Mouse (Mus musculus): ENCODE results near the gene Vsig2. TPM values are rescaled to one million over a fixed set of nuclear protein-coding genes. Genes with fewer than 3 reads are reported as not detected.

The Vsig2 gene
- polyA plus RNA-seq, 1 experiment: not detected

DNA sequence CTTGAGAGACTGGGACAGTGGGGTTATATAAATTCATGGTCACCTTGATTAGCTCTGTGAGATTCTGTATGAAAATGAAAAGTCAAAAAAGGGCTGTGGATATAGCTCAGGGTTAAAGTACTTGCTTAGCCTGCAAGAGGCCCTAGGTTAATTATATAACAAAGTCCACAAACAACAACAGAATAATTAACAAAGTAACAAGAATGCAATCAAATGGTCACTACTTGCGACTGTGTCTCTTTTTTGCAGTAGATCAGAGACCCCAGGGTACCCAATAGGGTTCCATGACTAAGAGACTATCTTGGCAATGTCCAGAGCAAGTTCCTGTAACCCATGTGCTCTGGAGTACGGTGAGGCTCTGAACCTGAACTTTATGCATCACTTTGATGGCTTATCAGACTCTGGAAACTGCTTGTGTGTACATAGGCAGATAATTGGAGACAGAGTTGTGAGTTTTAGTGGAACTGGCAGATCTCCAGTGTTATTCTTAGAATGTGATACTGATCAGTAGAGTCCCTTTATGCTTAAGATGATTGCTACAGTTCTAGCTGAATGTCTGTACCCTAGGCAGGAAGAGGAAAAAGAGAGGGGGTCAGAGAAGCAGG lies 30.3 kb downstream of the Vsig2 start:
- TF ChIP-seq TAL1 (IDR thresholded peaks at IDR 0.05; ENCODE audit: low read length) (no peak), GATA1 (IDR thresholded peaks at IDR 0.05; ENCODE audit: low read length) (no peak)
- Histone ChIP-seq H3K36me3 (ENCODE audit: control insufficient read depth) (no peaks in the 10 kb centered on the region), H3K9me3 (ENCODE audit: control insufficient read depth, low read length) (no peaks in the 10 kb centered on the region), H3K27me3 (ENCODE audit: control insufficient read depth) (no peaks in the 10 kb centered on the region), H3K4me3 (replicated peaks) (no peak overlapping the region), H3K4me1 (ENCODE audit: control insufficient read depth) (peaks cover 63% of the 10 kb centered on the region)

DNA sequence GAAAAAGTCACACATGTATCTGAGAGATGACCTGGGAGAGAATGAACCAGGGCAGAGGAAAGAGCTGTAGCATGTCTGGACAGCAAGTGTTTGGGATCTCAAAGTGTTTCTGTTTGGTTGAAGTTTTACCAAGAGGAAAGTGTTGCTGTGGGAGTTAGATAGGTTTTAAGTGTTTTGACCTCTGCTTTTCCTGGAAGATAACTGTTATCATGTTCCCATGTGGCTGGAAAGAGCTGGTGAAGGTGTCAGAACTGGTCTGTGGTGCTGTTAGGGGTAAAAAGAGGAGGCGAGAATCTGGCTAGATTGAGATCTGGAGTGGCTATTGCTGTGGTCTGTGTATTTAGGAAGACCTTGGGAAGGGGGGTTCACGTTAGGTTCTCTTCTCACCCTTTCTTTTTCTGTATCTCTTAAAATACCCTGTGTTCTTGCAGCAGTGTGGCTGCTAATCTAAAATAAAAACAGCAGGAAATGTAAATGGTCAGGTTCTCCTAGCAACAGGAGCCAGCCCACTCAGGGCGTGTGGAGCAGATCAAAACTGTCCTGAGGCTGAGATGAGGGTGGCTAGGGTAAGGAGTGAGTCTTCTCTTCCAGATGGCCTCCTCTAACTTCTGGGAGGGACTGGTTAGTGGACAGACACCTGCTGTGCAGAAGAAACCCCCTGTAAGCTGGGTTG lies 33.3 kb downstream of the Vsig2 start:
- TF ChIP-seq TAL1 (IDR thresholded peaks at IDR 0.05; ENCODE audit: low read length): no peak
- TF ChIP-seq GATA1 (IDR thresholded peaks at IDR 0.05; ENCODE audit: low read length): no peak
- Histone ChIP-seq H3K9me3 (ENCODE audit: control insufficient read depth, low read length) (no peaks in the 10 kb centered on the region), H3K4me3 (replicated peaks) (no peak overlapping the region), H3K27me3 (ENCODE audit: control insufficient read depth) (no peaks in the 10 kb centered on the region; the same call in 1 of the 2 replicates), H3K36me3 (ENCODE audit: control insufficient read depth) (no peaks in the 10 kb centered on the region), H3K4me1 (ENCODE audit: control insufficient read depth) (peaks cover 48% of the 10 kb centered on the region)

GRCm38 (mm10) chr9:37576436-37576930 lies 37.4 kb downstream of the Vsig2 start:
- no peaks in the 10 kb centered on the region for H3K9me3 ChIP-seq (ENCODE audit: control insufficient read depth, low read length)
- peaks cover 16% of the 10 kb centered on the region for H3K4me1 ChIP-seq (ENCODE audit: control insufficient read depth)
- H3K36me3 ChIP-seq (ENCODE audit: control insufficient read depth): no peaks in the 10 kb centered on the region
- TF ChIP-seq GATA1 (IDR thresholded peaks at IDR 0.05; ENCODE audit: low read length) (no peak), TAL1 (IDR thresholded peaks at IDR 0.05; ENCODE audit: low read length) (no peak)
- H3K27me3 ChIP-seq (ENCODE audit: control insufficient read depth): no peaks in the 10 kb centered on the region; the same call in 1 of the 2 replicates
- no peak overlapping the region for H3K4me3 ChIP-seq (replicated peaks)

DNA sequence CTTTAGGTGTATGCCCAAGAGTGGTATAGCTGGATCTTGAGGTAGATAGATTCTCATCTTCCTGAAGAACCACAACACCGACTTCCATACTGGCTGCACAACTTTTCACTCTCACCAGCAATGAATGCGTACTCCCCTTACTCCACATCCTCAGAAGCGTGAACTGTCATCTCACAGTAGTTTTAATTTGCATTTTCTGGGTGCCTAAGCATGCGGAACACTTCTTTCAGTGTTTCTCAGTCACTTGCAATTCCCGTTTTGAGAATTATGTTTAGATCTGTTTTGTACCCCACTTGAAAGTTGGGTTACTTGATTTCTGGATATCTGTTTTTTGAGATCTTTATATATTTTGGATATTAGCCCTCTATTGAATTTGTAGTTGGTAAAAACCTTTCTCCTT lies 44.5 kb downstream of the Vsig2 start:
- TF ChIP-seq TAL1 (IDR thresholded peaks at IDR 0.05; ENCODE audit: low read length) (no peak), GATA1 (IDR thresholded peaks at IDR 0.05; ENCODE audit: low read length) (no peak)
- Histone ChIP-seq H3K36me3 (ENCODE audit: control insufficient read depth) (no peaks in the 10 kb centered on the region), H3K9me3 (ENCODE audit: control insufficient read depth, low read length) (no peaks in the 10 kb centered on the region), H3K4me3 (replicated peaks) (no peak overlapping the region), H3K4me1 (ENCODE audit: control insufficient read depth) (no peaks in the 10 kb centered on the region; the same call in 1 of the 2 replicates), H3K27me3 (ENCODE audit: control insufficient read depth) (no peaks in the 10 kb centered on the region)

DNA sequence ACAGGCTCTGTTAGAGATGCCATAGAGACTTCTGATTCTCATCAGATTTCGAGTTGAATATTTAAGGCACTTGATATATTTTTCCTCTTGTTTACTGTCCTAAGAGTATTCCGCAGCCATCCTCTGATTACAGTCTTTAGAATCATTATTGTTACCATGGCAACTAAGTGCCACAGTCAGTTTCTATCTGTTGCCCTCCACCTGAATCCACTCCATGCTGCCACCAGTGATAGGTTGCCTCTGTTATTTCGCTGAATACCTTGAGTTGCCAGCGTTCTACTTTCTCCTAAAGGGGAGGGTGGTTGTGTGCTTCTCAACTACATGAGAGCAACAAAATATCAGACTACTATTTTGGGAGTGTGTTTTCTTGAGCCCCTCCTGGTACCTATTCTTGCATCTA lies 47.7 kb downstream of the Vsig2 start:
- TF ChIP-seq GATA1 (IDR thresholded peaks at IDR 0.05; ENCODE audit: low read length) (no peak), TAL1 (IDR thresholded peaks at IDR 0.05; ENCODE audit: low read length) (no peak)
- Histone ChIP-seq H3K9me3 (ENCODE audit: control insufficient read depth, low read length) (no peaks in the 10 kb centered on the region; the same call in 1 of the 2 replicates), H3K4me1 (ENCODE audit: control insufficient read depth) (peaks cover 2% of the 10 kb centered on the region), H3K4me3 (replicated peaks) (no peak overlapping the region), H3K36me3 (ENCODE audit: control insufficient read depth) (no peaks in the 10 kb centered on the region), H3K27me3 (ENCODE audit: control insufficient read depth) (no peaks in the 10 kb centered on the region)

DNA sequence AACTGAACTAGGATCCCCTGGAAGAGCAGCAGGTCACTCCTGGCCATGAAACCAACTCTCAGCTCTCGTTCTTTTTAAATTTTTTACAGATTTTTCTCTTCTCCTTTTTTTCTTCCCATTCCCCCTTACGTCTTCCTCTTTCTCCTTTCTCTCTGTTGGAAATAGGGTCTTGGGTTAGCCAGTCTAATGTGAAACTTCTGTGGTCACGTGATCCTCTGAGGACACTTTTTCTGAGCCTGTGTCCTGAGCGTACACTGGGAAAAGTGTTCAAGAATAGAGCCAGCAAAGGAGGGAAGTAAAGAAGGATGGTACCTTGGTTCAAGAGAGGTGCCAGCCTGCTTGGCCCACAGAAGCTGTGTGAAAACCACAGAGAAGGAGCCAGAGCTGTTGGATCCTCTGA lies 51.3 kb downstream of the Vsig2 start:
- Histone ChIP-seq H3K36me3 (ENCODE audit: control insufficient read depth) (no peaks in the 10 kb centered on the region), H3K4me3 (replicated peaks) (no peak overlapping the region), H3K9me3 (ENCODE audit: control insufficient read depth, low read length) (no peaks in the 10 kb centered on the region; the same call in 1 of the 2 replicates), H3K27me3 (ENCODE audit: control insufficient read depth) (no peaks in the 10 kb centered on the region), H3K4me1 (ENCODE audit: control insufficient read depth) (peaks cover 9% of the 10 kb centered on the region)
- no peak for TF ChIP-seq GATA1 (IDR thresholded peaks at IDR 0.05; ENCODE audit: low read length)
- TF ChIP-seq TAL1 (IDR thresholded peaks at IDR 0.05; ENCODE audit: low read length): no peak

DNA sequence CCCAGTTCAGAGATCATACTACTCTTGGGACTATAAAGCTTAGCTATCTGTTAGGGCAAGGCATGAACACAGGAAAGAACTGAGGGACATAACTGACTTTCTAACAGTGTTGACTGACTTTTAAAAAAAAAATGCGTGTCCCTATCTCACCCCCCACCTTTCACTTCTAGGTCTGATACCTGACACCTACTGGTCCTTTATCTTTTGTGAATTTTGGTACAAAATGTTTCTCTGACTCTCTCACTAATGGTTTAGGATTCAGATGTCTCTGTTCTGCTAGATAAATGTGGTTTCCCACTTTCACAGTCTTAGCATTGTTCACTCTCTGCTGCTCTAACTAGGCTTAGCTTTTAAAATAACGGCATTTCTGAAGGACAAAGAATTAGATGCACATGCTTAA lies 53.0 kb downstream of the Vsig2 start:
- Histone ChIP-seq H3K36me3 (ENCODE audit: control insufficient read depth) (no peaks in the 10 kb centered on the region), H3K4me3 (replicated peaks) (no peak overlapping the region), H3K9me3 (ENCODE audit: control insufficient read depth, low read length) (no peaks in the 10 kb centered on the region; the same call in 1 of the 2 replicates), H3K27me3 (ENCODE audit: control insufficient read depth) (no peaks in the 10 kb centered on the region), H3K4me1 (ENCODE audit: control insufficient read depth) (peaks cover 9% of the 10 kb centered on the region)
- TF ChIP-seq TAL1 (IDR thresholded peaks at IDR 0.05; ENCODE audit: low read length) (no peak), GATA1 (IDR thresholded peaks at IDR 0.05; ENCODE audit: low read length) (no peak)

DNA sequence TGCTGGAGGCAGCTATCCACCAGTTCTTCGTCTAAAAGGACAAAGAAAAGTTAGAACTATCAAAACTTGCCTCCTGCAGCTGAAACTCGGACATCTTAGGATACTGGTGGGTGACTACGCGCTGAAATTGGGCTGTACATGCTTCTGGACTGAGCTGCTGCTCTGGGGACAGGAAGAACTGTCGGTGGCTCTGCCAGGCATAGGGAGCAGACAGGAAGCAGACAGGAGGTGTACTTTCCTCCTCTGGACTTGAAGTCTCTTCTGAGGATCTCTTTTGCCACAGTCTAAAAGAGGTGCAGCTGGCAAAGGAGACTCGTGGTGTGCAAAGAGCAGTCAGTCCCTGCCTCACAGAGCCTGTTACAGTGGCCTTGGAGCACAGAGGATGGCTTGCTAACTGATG lies 53.6 kb downstream of the Vsig2 start:
- no peak for TF ChIP-seq GATA1 (IDR thresholded peaks at IDR 0.05; ENCODE audit: low read length)
- no peak for TF ChIP-seq TAL1 (IDR thresholded peaks at IDR 0.05; ENCODE audit: low read length)
- H3K4me1 ChIP-seq (ENCODE audit: control insufficient read depth): peaks cover 9% of the 10 kb centered on the region
- no peaks in the 10 kb centered on the region for H3K27me3 ChIP-seq (ENCODE audit: control insufficient read depth)
- H3K4me3 ChIP-seq (replicated peaks): no peak overlapping the region
- no peaks in the 10 kb centered on the region; the same call in 1 of the 2 replicates for H3K9me3 ChIP-seq (ENCODE audit: control insufficient read depth, low read length)
- H3K36me3 ChIP-seq (ENCODE audit: control insufficient read depth): no peaks in the 10 kb centered on the region

GRCm38 (mm10) chr9:37593690-37594089 lies 54.6 kb downstream of the Vsig2 start:
- H3K36me3 ChIP-seq (ENCODE audit: control insufficient read depth): no peaks in the 10 kb centered on the region
- H3K4me3 ChIP-seq (replicated peaks): no peak overlapping the region
- H3K4me1 ChIP-seq (ENCODE audit: control insufficient read depth): peaks cover 9% of the 10 kb centered on the region
- TF ChIP-seq TAL1 (IDR thresholded peaks at IDR 0.05; ENCODE audit: low read length) (no peak), GATA1 (IDR thresholded peaks at IDR 0.05; ENCODE audit: low read length) (no peak)
- H3K27me3 ChIP-seq (ENCODE audit: control insufficient read depth): no peaks in the 10 kb centered on the region
- H3K9me3 ChIP-seq (ENCODE audit: control insufficient read depth, low read length): no peaks in the 10 kb centered on the region; the same call in 1 of the 2 replicates

Other genes starting within 250 kb of the Vsig2 start
- gene Ccdc15, start 190.8 kb upstream of the Vsig2 start, polyA plus RNA-seq (2012): 0.13 and 0.28 TPM in 2 replicates
- gene Hepacam, start 171.9 kb upstream of the Vsig2 start, polyA plus RNA-seq (2012): not detected in 2 replicates
- gene Robo4, start 137.4 kb upstream of the Vsig2 start, polyA plus RNA-seq (2012): 0.02 and 0.23 TPM in 2 replicates
- 0.05 and 0.08 TPM in 2 replicates for gene Robo3, start 106.0 kb upstream of the Vsig2 start, polyA plus RNA-seq (2012)
- 0.21 and 0.63 TPM in 2 replicates for gene Msantd2, start 49.9 kb upstream of the Vsig2 start, polyA plus RNA-seq (2012)
- not detected in 2 replicates for gene Esam, start 11.2 kb upstream of the Vsig2 start, polyA plus RNA-seq (2012)
- gene Nrgn, start 13.6 kb downstream of the Vsig2 start, polyA plus RNA-seq (2012): 2.9 and 4.5 TPM in 2 replicates
- gene Siae, start 16.4 kb downstream of the Vsig2 start, polyA plus RNA-seq (2012): 0.05 TPM in 1 of 2 replicates, not detected in the other
- gene Spa17, start 74.5 kb downstream of the Vsig2 start, polyA plus RNA-seq (2012): 0.21 TPM in 1 of 2 replicates, not detected in the other
- gene Tbrg1, start 118.1 kb downstream of the Vsig2 start, polyA plus RNA-seq (2012): 3.2 and 3.4 TPM in 2 replicates
- not detected in 2 replicates for gene Panx3, start 130.0 kb downstream of the Vsig2 start, polyA plus RNA-seq (2012)
- gene Olfr160, start 177.0 kb downstream of the Vsig2 start, polyA plus RNA-seq (2012): not detected in 2 replicates
- 0.04 TPM in 1 of 2 replicates, not detected in the other for gene Olfr874, start 205.9 kb downstream of the Vsig2 start, polyA plus RNA-seq (2012)
- not detected in 2 replicates for gene Olfr875, start 232.6 kb downstream of the Vsig2 start, polyA plus RNA-seq (2012)